Mouse (Mus musculus) lung, postnatal 0 days (tissue): ENCODE measurements around the gene Wasf2. TPM values are rescaled to one million over a fixed set of nuclear protein-coding genes. Genes with fewer than 3 reads are reported as not detected.

Experiments
- ATAC-seq: fragments of 200-750 bp; cut with Nextera tagmentation; 2 replicates; pipeline ENCODE4 v1.8.0; 2017; ENCODE audit warnings: moderate library complexity
- DNase-seq: peaks from one replicate; pipeline ENCODE4 v3.0.0-alpha.2; 2016; ENCODE audit warnings: low spot score
- H3K27ac ChIP-seq: fragments of 300-500 bp; sonication (generic); 2 replicates; pipeline ENCODE4 v1.5.1; 2014; ENCODE audit warnings: antibody characterized with exemption, mild to moderate bottlenecking, low read length, mixed read lengths
- H3K27me3 ChIP-seq: fragments of 300-500 bp; sonication (generic); replicated peaks from 2 replicates; pipeline ENCODE4 v1.6.1; 2014; ENCODE audit warnings: low read length, mixed read lengths; ENCODE audit not compliant: insufficient read depth
- H3K36me3 ChIP-seq: fragments of 300-500 bp; sonication (generic); 2 replicates; pipeline ENCODE4 v1.6.1; 2014; ENCODE audit warnings: low read length, mixed read lengths; ENCODE audit not compliant: insufficient read depth
- H3K4me1 ChIP-seq: fragments of 300-500 bp; sonication (generic); 2 replicates; pipeline ENCODE4 v1.6.1; 2014; ENCODE audit warnings: antibody characterized with exemption, low read depth, low read length, mixed read lengths; ENCODE audit not compliant: insufficient read depth
- H3K4me2 ChIP-seq: fragments of 300-500 bp; sonication (generic); replicated peaks from 2 replicates; pipeline ENCODE4 v1.6.1; 2014; ENCODE audit warnings: low read depth, mild to moderate bottlenecking, low read length, moderate library complexity, mixed read lengths
- H3K4me3 ChIP-seq: fragments of 300-500 bp; sonication (generic); 2 replicates; pipeline ENCODE4 v1.5.1; 2014; ENCODE audit warnings: low read depth, low read length
- H3K9ac ChIP-seq: fragments of 300-500 bp; sonication (generic); replicated peaks from 2 replicates; pipeline ENCODE4 v1.6.1; 2014; ENCODE audit warnings: low read depth, mild to moderate bottlenecking
- H3K9me3 ChIP-seq: fragments of 300-500 bp; sonication (generic); 2 replicates; pipeline ENCODE4 v1.6.1; 2016; ENCODE audit warnings: low read length, mixed read lengths
- CTCF ChIP-seq: IDR thresholded peaks from 2 replicates; pipeline ENCODE4 v1.5.1; 2016; ENCODE audit warnings: antibody characterized with exemption, mild to moderate bottlenecking
- EP300 ChIP-seq: IDR thresholded peaks from 2 replicates; pipeline ENCODE4 v1.6.1; 2016; ENCODE audit warnings: antibody characterized with exemption, mild to moderate bottlenecking, control low read depth
- WGBS: fragments of 180-500 bp; shearing (Covaris S2); extraction: QIAGEN DNeasy Blood & Tissue Kit; methylation state at CpG from one replicate; pipeline ENCODE4 v1.1.7; 2014; 5-methylcytosine and 5-hydroxymethylcytosine counted together
- polyA plus RNA-seq: library from polyadenylated mRNA; unstranded; fragments of >200 nt; fragmentation: Nextera tagmentation; extraction: Ambion mirVana; gene quantifications from 2 replicates; pipeline ENCODE4 v1.2.1, GENCODE M21; 2015

The Wasf2 gene
- polyA plus RNA-seq, 1 experiment from 2014 or later: 149 TPM

DNA sequence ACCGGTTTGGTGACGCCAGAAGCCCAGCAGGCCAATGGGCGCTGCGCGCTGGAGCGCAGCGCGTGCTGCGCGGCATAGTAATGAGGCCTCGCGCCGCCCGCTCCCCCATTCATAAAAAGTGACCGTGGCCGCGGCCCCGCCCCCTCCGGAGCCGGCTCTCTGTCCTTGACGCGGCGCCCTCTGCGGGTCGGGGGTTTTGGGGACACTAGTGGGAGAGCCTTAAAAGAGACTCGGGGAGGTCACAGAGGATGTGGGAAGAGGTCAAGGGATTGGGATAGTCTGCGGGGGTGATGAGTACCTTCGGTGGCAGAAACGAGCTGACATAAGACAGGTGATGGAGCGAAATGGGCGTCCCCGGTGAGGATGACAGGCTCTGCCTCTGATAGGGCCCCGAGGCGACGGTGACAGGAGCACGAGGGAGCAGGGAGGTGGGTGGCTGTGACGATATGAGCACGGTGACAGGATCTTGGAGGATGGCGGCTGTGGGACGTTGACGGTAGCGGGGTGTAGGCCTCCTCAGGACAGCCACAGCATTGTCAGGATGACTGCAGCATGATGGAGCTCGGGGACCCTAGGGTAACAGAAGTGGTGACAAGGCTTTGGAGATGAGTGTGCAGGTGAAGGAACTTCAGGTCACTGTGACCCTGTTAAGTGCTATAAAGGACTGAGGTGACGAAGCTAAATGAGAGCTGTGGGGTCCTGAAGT lies 82.4 kb downstream of the Wasf2 start:
- H3K4me1 ChIP-seq: 0 out of 2 replicates have a peak, but pooled peaks cover 4% of the 10 kb centered on the region
- H3K9ac ChIP-seq: peak overlapping the region; percentile 16; the same call in 1 of the 2 replicates
- no peak overlapping the region for H3K27ac ChIP-seq
- 2% methylated on average over 43 of the region's 44 CpGs for WGBS
- 0 out of 2 replicates have a peak, but pooled peaks cover 3% of the 10 kb centered on the region for H3K27me3 ChIP-seq
- DNase-seq (peak; percentile 87), ATAC-seq (peak; percentile 89)
- peak overlapping the region; percentile 48 for H3K4me3 ChIP-seq
- TF ChIP-seq CTCF (peak; percentile 55), EP300 (no peak)
- no peaks in the 10 kb centered on the region for H3K9me3 ChIP-seq
- H3K36me3 ChIP-seq: no peaks in the 10 kb centered on the region
- H3K4me2 ChIP-seq: peak overlapping the region; percentile 99

DNA sequence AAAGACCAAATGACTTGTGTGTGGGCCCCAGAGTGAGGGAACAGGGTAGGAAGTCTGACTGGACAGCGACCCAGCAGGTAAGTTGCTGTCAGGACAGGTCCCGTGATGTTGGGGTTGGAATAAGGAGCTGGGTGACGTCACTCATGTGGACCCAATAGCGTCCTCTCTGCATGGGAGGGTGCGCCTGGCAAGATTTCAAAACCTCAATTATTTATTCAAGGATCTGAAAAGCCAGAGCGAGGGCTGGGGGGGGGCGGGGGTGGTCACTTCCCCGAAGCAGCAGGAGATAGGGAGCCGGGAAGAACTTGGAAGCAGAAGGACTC lies 82.9 kb downstream of the Wasf2 start:
- peak; percentile 36 for TF ChIP-seq CTCF
- no peak for TF ChIP-seq EP300
- H3K27ac ChIP-seq: no peak overlapping the region
- H3K9ac ChIP-seq: no peak overlapping the region
- peak overlapping the region; percentile 99 for H3K4me2 ChIP-seq
- 5% methylated on average over 9 of the region's 9 CpGs for WGBS
- no peaks in the 10 kb centered on the region for H3K9me3 ChIP-seq
- ATAC-seq (peak; percentile 53), DNase-seq (peak; percentile 70)
- no peak overlapping the region for H3K4me3 ChIP-seq
- H3K27me3 ChIP-seq: 0 out of 2 replicates have a peak, but pooled peaks cover 3% of the 10 kb centered on the region
- H3K36me3 ChIP-seq: no peaks in the 10 kb centered on the region
- H3K4me1 ChIP-seq: 0 out of 2 replicates have a peak, but pooled peaks cover 4% of the 10 kb centered on the region

DNA sequence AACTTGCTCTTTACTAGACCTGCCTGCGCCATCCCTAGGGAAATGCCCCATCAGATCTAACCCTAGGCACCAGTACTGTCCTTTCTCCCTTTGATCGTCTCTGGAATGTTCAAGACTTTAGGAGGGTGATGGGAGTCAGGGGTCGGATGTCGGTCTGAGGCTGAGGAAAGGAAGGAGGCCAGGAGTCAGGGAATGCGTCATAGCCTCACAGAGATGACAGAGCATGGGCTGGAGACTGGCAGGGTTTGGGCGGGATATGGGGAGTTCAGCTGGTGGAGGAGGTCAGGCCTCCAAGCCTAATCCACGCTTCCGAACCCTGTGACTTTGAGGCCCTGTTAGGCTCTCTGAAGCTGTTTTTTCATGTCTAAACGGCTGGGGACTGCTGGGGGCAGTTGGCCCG lies 83.4 kb downstream of the Wasf2 start:
- Histone ChIP-seq H3K4me2 (peak overlapping the region; percentile 99; the same call in 1 of the 2 replicates), H3K36me3 (no peaks in the 10 kb centered on the region), H3K9me3 (no peaks in the 10 kb centered on the region), H3K27me3 (0 out of 2 replicates have a peak, but pooled peaks cover 3% of the 10 kb centered on the region), H3K27ac (no peak overlapping the region), H3K4me3 (no peak overlapping the region), H3K4me1 (0 out of 2 replicates have a peak, but pooled peaks cover 4% of the 10 kb centered on the region), H3K9ac (no peak overlapping the region)
- 18% methylated on average over 10 of the region's 10 CpGs for WGBS
- DNase-seq: peak; percentile 21
- TF ChIP-seq CTCF (no peak), EP300 (no peak)
- ATAC-seq: 0 out of 2 replicates have a peak, but pooled peaks have one; percentile 3

DNA sequence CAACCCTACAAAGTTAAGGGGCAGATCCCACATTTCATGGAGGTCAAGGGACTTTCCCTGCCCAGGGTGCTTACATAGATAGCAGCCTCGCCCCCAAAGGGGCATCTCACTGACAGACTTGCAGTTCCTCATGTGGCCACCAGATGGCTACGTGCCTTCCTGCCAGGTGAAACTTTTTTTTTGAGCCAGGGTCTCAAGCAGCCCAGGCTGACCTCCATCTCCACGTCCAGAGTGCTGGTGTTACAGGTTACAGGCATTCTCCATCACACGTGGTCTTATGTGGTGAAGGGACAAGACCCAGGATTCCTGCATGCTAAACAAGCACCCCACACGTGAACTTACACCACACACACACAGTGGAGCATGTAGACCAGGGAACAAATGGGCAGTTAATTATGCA lies 87.3 kb downstream of the Wasf2 start:
- Histone ChIP-seq H3K27me3 (no peaks in the 10 kb centered on the region), H3K4me1 (0 out of 2 replicates have a peak, but pooled peaks cover 7% of the 10 kb centered on the region), H3K36me3 (no peaks in the 10 kb centered on the region), H3K4me2 (no peak overlapping the region), H3K4me3 (no peak overlapping the region), H3K27ac (no peak overlapping the region), H3K9me3 (no peaks in the 10 kb centered on the region), H3K9ac (no peak overlapping the region)
- WGBS: 7% methylated on average over 5 of the region's 5 CpGs
- DNase-seq (peak; percentile 73), ATAC-seq (no peak)
- TF ChIP-seq EP300: no peak
- TF ChIP-seq CTCF: peak; percentile 96

DNA sequence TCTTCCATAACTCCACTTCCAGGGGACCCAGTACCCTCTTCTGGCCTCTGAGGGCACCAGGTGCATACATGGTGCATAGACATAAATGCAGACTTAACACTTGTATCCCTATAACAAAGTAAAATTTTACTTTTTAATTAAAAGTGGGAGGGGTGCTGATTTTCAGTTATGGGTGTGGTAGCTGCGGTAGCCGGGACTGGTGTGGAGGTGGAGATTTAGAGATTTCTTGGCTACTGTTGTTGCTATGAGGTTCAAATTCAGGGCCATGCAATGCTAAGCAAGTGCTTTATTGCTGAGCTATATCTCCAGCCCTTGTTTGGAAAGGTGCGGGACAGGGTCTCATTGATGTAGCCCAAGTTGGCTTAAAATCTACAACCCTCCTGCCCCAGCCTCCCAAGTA lies 88.4 kb downstream of the Wasf2 start:
- H3K27ac ChIP-seq: no peak overlapping the region
- H3K4me3 ChIP-seq: no peak overlapping the region
- no peaks in the 10 kb centered on the region for H3K36me3 ChIP-seq
- no peak overlapping the region for H3K9ac ChIP-seq
- TF ChIP-seq EP300 (no peak), CTCF (no peak)
- H3K4me1 ChIP-seq: peaks cover 4% of the 10 kb centered on the region
- no peaks in the 10 kb centered on the region for H3K9me3 ChIP-seq
- ATAC-seq: no peak
- no peaks in the 10 kb centered on the region for H3K27me3 ChIP-seq
- H3K4me2 ChIP-seq: no peak overlapping the region
- DNase-seq: no peak
- WGBS: 81% methylated on average over 3 of the region's 3 CpGs

DNA sequence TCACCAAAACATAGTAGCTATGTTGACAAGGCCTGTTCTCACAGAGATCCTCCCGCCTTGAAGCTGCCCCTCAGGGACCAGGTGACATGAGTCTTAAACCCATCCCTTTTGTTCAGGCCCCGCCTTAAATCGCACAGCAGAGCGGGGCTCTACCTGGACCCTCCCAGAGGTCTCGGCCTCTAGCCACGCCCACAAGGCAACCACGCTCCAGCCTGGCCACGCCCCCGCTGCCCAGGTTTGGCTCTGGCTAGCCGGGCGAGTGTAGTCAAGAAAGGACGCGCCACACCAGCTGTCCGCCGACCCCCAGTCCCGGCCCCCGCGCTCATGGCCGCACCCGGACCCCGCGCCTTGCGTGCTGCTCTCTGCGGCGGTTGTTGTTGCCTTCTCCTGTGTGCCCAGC lies 90.4 kb downstream of the Wasf2 start:
- Histone ChIP-seq H3K27me3 (no peaks in the 10 kb centered on the region), H3K36me3 (no peaks in the 10 kb centered on the region), H3K4me3 (peak overlapping the region; percentile 23), H3K9ac (0 out of 2 replicates have a peak overlapping the region, but pooled peaks have one; percentile 9), H3K27ac (no peak overlapping the region), H3K9me3 (no peaks in the 10 kb centered on the region), H3K4me1 (peaks cover 7% of the 10 kb centered on the region), H3K4me2 (peak overlapping the region; percentile 52)
- ATAC-seq (peak; percentile 61), DNase-seq (no peak)
- WGBS: 3% methylated on average over 25 of the region's 25 CpGs
- no peak for TF ChIP-seq CTCF
- TF ChIP-seq EP300: no peak
